Mouse (Mus musculus): ENCODE data around the gene Clip4. TPM values are rescaled to one million over a fixed set of nuclear protein-coding genes. Genes with fewer than 3 reads are reported as not detected.
A peak's percentile ranks its signal among the peaks of the same experiment; 100 is the strongest.

Gene Clip4
- total and polyA plus RNA-seq, 2 experiments from 2014 or later = 15.8 to 16.9 TPM

DNA sequence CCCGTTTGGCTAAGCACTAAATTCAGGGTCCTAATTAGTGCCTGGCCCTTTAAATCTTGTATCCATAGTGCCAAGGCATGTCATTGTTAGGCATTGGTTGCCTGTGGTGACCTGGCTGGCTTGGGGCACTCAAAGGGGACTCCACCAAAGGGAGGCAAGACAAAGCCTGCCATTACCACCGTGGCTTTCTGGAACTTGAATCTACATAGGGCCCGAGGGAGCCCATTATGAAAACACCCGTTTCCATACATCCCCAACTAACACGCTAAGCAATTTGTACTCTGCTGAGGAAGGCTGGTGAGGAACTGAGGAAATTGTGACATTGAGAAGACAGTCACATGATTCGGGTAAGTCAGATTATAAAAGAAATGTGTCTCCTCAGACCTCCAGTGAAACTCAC is 1.3 kb downstream of the Clip4 start:
- no peaks in the 10 kb centered on the region for H3K27me3 ChIP-seq (ENCODE audit: insufficient read depth, low read length)
- no peak for TF ChIP-seq CTCF (IDR thresholded peaks at IDR 0.05)
- no peak overlapping the region for H3K4me3 ChIP-seq (ENCODE audit: low read depth, low read length)
- no peaks in the 10 kb centered on the region for H3K4me1 ChIP-seq (ENCODE audit: insufficient read depth, low read length)
- no peaks in the 10 kb centered on the region for H3K9me3 ChIP-seq (ENCODE audit: low read length)
- DNase-seq (ENCODE audit: low spot score) (peak; percentile 62), ATAC-seq (ENCODE audit: low FRiP score) (no peak)
- H3K36me3 ChIP-seq (ENCODE audit: insufficient read depth, low read length) = no peaks in the 10 kb centered on the region
- no peak overlapping the region for H3K9ac ChIP-seq (replicated peaks; ENCODE audit: low read length, poor library complexity, severe bottlenecking)
- 12% methylated on average over 6 of the region's 6 CpGs for WGBS
- H3K27ac ChIP-seq (ENCODE audit: low read depth, low read length) = no peak overlapping the region
- no peak overlapping the region for H3K4me2 ChIP-seq (ENCODE audit: low read depth, low read length, poor library complexity, severe bottlenecking)

DNA sequence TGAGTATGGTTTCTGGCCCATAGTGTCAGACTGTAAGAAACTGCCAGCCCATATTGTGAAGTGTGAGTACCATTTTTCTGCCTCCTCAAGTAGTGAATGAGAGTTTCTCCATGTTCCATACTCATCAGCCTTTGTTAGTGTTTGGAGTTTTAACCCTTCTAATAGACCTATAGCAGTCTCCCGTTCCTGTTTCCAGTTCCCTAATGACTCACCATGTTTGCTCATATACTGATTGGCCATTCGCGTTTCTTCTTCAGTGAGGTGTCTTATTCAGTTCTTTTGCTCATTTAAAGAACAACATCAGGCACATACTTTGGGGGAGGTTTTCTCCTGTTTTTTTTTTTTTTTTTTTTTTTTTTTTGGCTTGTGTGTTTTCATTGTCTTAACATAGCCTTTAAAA is 2.4 kb downstream of the Clip4 start:
- H3K9ac ChIP-seq (replicated peaks; ENCODE audit: low read length, poor library complexity, severe bottlenecking) = no peak overlapping the region
- ATAC-seq (ENCODE audit: low FRiP score) = no peak
- 91% methylated on average over 3 of the region's 3 CpGs for WGBS

DNA sequence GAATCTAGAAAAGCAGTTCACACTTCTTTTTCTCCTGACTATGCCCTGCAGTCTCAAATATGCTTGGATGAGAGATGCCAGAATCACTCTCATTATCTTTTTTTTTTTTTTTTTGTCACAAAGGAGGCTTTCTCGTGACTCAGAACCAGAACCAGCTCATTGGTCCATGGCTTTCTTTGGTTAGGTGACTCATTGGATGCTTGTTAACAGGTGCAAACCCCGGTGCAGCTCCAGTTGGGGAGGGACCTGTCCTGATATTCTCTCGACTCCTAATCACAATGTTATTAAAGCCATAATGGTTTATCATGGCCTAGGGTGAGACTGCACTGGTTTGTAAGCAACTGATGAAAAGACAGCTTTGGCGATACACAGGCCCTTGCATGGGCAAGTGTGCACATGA is 5.9 kb downstream of the Clip4 start:
- Histone ChIP-seq H3K9ac (replicated peaks; ENCODE audit: low read length, poor library complexity, severe bottlenecking) (no peak overlapping the region), H3K27ac (ENCODE audit: low read depth, low read length) (no peak overlapping the region), H3K4me2 (ENCODE audit: low read depth, low read length, poor library complexity, severe bottlenecking) (no peak overlapping the region), H3K9me3 (ENCODE audit: low read length) (0 out of 2 replicates have a peak, but pooled peaks cover 4% of the 10 kb centered on the region), H3K4me1 (ENCODE audit: insufficient read depth, low read length) (no peaks in the 10 kb centered on the region), H3K4me3 (ENCODE audit: low read depth, low read length) (no peak overlapping the region), H3K36me3 (ENCODE audit: insufficient read depth, low read length) (no peaks in the 10 kb centered on the region), H3K27me3 (ENCODE audit: insufficient read depth, low read length) (no peaks in the 10 kb centered on the region)
- WGBS = 75% methylated on average over 4 of the region's 4 CpGs
- ATAC-seq (ENCODE audit: low FRiP score) = no peak
- DNase-seq (ENCODE audit: low spot score) = no peak
- TF ChIP-seq CTCF (IDR thresholded peaks at IDR 0.05) = no peak

More for the DNA sequence above, 2.4 kb downstream of the Clip4 start:
- Histone ChIP-seq H3K4me2 (ENCODE audit: low read depth, low read length, poor library complexity, severe bottlenecking) (no peak overlapping the region), H3K36me3 (ENCODE audit: insufficient read depth, low read length) (no peaks in the 10 kb centered on the region), H3K4me1 (ENCODE audit: insufficient read depth, low read length) (no peaks in the 10 kb centered on the region), H3K27me3 (ENCODE audit: insufficient read depth, low read length) (no peaks in the 10 kb centered on the region), H3K27ac (ENCODE audit: low read depth, low read length) (no peak overlapping the region), H3K9me3 (ENCODE audit: low read length) (no peaks in the 10 kb centered on the region), H3K4me3 (ENCODE audit: low read depth, low read length) (no peak overlapping the region)
- no peak for DNase-seq (ENCODE audit: low spot score)
- no peak for TF ChIP-seq CTCF (IDR thresholded peaks at IDR 0.05)

DNA sequence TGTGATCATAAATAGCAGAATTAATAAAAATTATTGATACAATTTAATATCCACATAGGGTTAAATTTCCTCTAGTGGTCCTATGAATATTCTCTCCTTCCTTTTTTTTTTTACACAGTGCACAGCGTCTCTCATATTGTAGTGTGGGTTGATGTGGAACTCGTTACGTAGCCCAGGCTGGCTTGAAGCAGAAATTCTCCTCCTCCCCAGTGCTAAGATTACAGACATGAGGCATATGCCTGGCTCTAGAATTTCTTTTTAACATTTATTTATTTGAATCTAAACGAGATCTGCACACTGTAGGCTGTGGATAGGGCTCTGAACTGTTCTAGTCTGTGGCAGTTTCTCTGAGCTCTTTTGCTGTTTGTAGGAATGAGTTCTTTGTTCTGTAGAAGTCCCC is 7.0 kb downstream of the Clip4 start:
- Histone ChIP-seq H3K4me1 (ENCODE audit: insufficient read depth, low read length) (no peaks in the 10 kb centered on the region), H3K27me3 (ENCODE audit: insufficient read depth, low read length) (no peaks in the 10 kb centered on the region), H3K9ac (replicated peaks; ENCODE audit: low read length, poor library complexity, severe bottlenecking) (no peak overlapping the region), H3K4me2 (ENCODE audit: low read depth, low read length, poor library complexity, severe bottlenecking) (no peak overlapping the region), H3K36me3 (ENCODE audit: insufficient read depth, low read length) (no peaks in the 10 kb centered on the region), H3K9me3 (ENCODE audit: low read length) (0 out of 2 replicates have a peak, but pooled peaks cover 4% of the 10 kb centered on the region), H3K4me3 (ENCODE audit: low read depth, low read length) (no peak overlapping the region), H3K27ac (ENCODE audit: low read depth, low read length) (no peak overlapping the region)
- DNase-seq (ENCODE audit: low spot score) (no peak), ATAC-seq (ENCODE audit: low FRiP score) (no peak)
- 72% methylated on average over 4 of the region's 4 CpGs for WGBS
- no peak for TF ChIP-seq CTCF (IDR thresholded peaks at IDR 0.05)

DNA sequence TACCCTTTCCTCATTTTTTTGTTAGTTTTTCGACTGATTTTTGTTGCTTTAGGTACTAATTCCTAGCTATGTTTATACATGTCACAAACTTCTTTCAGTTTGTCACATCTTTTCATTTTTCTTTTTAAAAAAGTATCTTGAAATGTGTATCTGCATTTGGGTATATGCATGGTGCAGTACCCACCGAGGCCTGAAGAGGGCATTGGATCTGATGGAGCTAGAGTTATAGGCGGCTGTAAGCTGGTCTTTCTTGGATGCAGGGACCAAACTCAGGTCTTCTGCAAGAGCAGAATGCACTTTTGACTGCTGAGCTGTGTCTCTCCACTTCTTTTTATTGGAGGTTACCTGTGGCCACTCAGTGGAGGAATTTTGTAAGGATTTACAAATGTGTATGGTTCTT is 10.4 kb downstream of the Clip4 start:
- TF ChIP-seq CTCF (IDR thresholded peaks at IDR 0.05) = peak; percentile 46
- Histone ChIP-seq H3K27me3 (ENCODE audit: insufficient read depth, low read length) (no peaks in the 10 kb centered on the region), H3K9me3 (ENCODE audit: low read length) (0 out of 2 replicates have a peak, but pooled peaks cover 4% of the 10 kb centered on the region), H3K4me2 (ENCODE audit: low read depth, low read length, poor library complexity, severe bottlenecking) (no peak overlapping the region), H3K9ac (replicated peaks; ENCODE audit: low read length, poor library complexity, severe bottlenecking) (no peak overlapping the region), H3K36me3 (ENCODE audit: insufficient read depth, low read length) (no peaks in the 10 kb centered on the region), H3K27ac (ENCODE audit: low read depth, low read length) (no peak overlapping the region), H3K4me3 (ENCODE audit: low read depth, low read length) (no peak overlapping the region), H3K4me1 (ENCODE audit: insufficient read depth, low read length) (0 out of 2 replicates have a peak, but pooled peaks cover 6% of the 10 kb centered on the region)
- no peak for ATAC-seq (ENCODE audit: low FRiP score)
- 79% methylated on average over 3 of the region's 3 CpGs for WGBS
- no peak for DNase-seq (ENCODE audit: low spot score)

DNA sequence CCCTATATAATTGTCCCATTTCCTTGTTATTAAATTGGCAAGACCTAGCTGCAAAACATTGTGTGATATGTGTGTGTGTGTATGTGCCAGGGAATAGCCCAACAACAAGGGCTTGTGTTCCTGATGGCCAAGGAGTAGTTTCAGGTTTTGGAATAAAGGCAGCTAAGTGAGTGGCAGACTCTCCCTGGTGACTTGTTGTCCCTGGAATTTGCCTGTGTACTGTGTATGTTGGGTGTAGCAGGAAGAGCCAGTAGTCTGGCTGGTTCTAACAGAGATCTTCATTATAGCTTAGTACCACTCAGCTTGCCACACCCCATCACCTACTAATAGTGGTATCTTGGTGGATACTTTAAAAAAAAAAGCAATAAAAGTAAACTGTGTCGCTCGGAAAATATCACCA is 12.2 kb downstream of the Clip4 start:
- H3K4me2 ChIP-seq (ENCODE audit: low read depth, low read length, poor library complexity, severe bottlenecking) = no peak overlapping the region
- no peak overlapping the region for H3K27ac ChIP-seq (ENCODE audit: low read depth, low read length)
- no peak overlapping the region for H3K4me3 ChIP-seq (ENCODE audit: low read depth, low read length)
- 0 out of 2 replicates have a peak, but pooled peaks cover 6% of the 10 kb centered on the region for H3K4me1 ChIP-seq (ENCODE audit: insufficient read depth, low read length)
- DNase-seq (ENCODE audit: low spot score) = no peak
- ATAC-seq (ENCODE audit: low FRiP score) = no peak
- 92% methylated on average over 2 of the region's 2 CpGs for WGBS
- H3K9ac ChIP-seq (replicated peaks; ENCODE audit: low read length, poor library complexity, severe bottlenecking) = no peak overlapping the region
- no peaks in the 10 kb centered on the region for H3K27me3 ChIP-seq (ENCODE audit: insufficient read depth, low read length)
- H3K36me3 ChIP-seq (ENCODE audit: insufficient read depth, low read length) = no peaks in the 10 kb centered on the region
- H3K9me3 ChIP-seq (ENCODE audit: low read length) = 0 out of 2 replicates have a peak, but pooled peaks cover 4% of the 10 kb centered on the region
- no peak for TF ChIP-seq CTCF (IDR thresholded peaks at IDR 0.05)

All from midbrain, postnatal 0 days (tissue).